Mouse (Mus musculus) heart, postnatal 0 days (tissue): ENCODE results near the gene Mrpl23.

Source experiments
- CTCF ChIP-seq: IDR thresholded peaks from 2 replicates; pipeline ENCODE4 v1.5.1; 2016; ENCODE audit warnings: antibody characterized with exemption, control low read depth, low read depth
- EP300 ChIP-seq: IDR thresholded peaks from 2 replicates; pipeline ENCODE4 v1.6.1; 2016; ENCODE audit warnings: antibody characterized with exemption, low read depth

GRCm38 (mm10) chr7:142499010-142499721, 33.3 kb upstream of the Mrpl23 start:
- TF ChIP-seq CTCF: no peak
- no peak for TF ChIP-seq EP300
